Mouse (Mus musculus) intestine, embryonic 16.5 days (tissue): ENCODE measurements around the gene Krt36. TPM values are rescaled to one million over a fixed set of nuclear protein-coding genes. Genes with fewer than 3 reads are reported as not detected.

ENCODE experiments used
- ATAC-seq: fragments of 200-750 bp; cut with Nextera tagmentation; 2 replicates; pipeline ENCODE4 v1.8.0; 2017; ENCODE audit warnings: moderate TSS enrichment, moderate library complexity
- H3K27ac ChIP-seq: fragments of 300-500 bp; sonication (generic); 2 replicates; pipeline ENCODE4 v1.5.1; 2014; ENCODE audit warnings: mild to moderate bottlenecking, low read length
- H3K27me3 ChIP-seq: fragments of 300-500 bp; sonication (generic); replicated peaks from 2 replicates; pipeline ENCODE4 v1.6.1; 2014; ENCODE audit warnings: low read length, control low read depth, mixed read lengths; ENCODE audit not compliant: control insufficient read depth, insufficient read depth
- H3K36me3 ChIP-seq: fragments of 300-500 bp; sonication (generic); 2 replicates; pipeline ENCODE4 v1.6.1; 2014; ENCODE audit warnings: low read length, control low read depth; ENCODE audit not compliant: control insufficient read depth, insufficient read depth
- H3K4me1 ChIP-seq: fragments of 300-500 bp; sonication (generic); 2 replicates; pipeline ENCODE4 v1.6.1; 2014; ENCODE audit warnings: low read length, control low read depth, mixed read lengths; ENCODE audit not compliant: control insufficient read depth, insufficient read depth
- H3K4me2 ChIP-seq: fragments of 300-500 bp; sonication (generic); 2 replicates; pipeline ENCODE4 v1.6.1; 2014; ENCODE audit warnings: low read depth, low read length, control low read depth
- H3K4me3 ChIP-seq: fragments of 300-500 bp; sonication (generic); 2 replicates; pipeline ENCODE4 v1.5.1; 2014; ENCODE audit warnings: mild to moderate bottlenecking, low read length
- H3K9ac ChIP-seq: fragments of 300-500 bp; sonication (generic); 2 replicates; pipeline ENCODE4 v1.6.1; 2014; ENCODE audit warnings: low read depth, low read length
- H3K9me3 ChIP-seq: fragments of 300-500 bp; sonication (generic); 2 replicates; pipeline ENCODE4 v1.6.1; 2016; ENCODE audit warnings: low read length, control low read depth; ENCODE audit not compliant: control insufficient read depth
- WGBS: fragments of 180-500 bp; shearing (Covaris S2); extraction: QIAGEN DNeasy Blood & Tissue Kit; methylation state at CpG from one replicate; pipeline ENCODE4 v1.1.7; 2014; 5-methylcytosine and 5-hydroxymethylcytosine counted together
- polyA plus RNA-seq: library from polyadenylated mRNA; unstranded; fragments of >200 nt; fragmentation: Nextera tagmentation; extraction: Ambion mirVana; gene quantifications from 2 replicates; pipeline ENCODE4 v1.2.1, GENCODE M21; 2015

The Krt36 gene
- polyA plus RNA-seq, 1 experiment from 2014 or later, result 0.10 TPM

DNA sequence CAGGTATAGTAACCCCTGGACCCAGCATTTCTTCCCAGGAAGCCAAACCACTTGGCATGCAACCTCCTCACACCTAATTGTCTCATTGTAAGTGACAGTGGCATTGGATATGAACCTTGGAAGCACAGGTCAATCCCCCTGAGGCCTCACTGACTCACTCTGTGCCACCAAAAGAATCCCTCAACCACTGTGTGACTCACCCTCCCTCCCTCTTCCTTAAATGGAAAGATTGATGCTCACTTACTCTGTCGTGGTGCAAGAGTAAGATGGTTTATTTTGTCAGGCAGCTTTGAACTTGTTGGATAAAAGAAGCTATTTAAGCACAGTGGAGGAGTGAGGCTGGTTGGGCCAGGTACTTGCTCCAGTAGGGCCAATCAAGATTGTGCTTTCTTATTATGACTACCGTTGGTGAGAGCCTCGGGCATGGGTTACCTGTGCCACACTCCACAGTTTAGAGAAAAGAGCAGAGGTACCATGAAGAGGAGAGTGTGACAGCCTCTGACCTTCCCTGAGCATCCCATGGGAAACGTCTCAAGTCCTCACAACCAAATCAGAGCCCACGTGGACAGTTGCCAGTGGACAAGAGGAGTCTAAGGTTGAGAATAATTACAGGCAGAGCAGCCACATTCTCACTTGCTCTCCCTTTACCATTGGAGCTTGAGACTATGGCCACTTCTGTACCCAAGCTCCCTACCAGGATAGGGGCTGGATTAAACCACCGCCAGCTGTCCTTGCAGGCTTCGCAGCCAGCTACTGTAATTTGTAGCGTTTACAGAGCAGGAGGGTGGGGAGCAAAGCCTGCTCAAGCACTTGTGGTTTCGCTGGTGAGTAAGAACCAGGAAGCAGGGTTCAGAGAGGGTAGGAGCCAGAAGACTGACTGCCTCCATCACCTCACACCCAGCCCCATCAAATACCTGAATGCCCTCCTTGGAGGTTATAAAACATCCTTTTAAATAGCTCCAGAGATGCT is 49.5 kb downstream of the Krt36 start:
- Histone ChIP-seq H3K27me3 (no peaks in the 10 kb centered on the region), H3K27ac (no peak overlapping the region), H3K9me3 (no peaks in the 10 kb centered on the region), H3K4me2 (no peak overlapping the region), H3K4me1 (no peaks in the 10 kb centered on the region), H3K36me3 (no peaks in the 10 kb centered on the region), H3K9ac (no peak overlapping the region), H3K4me3 (no peak overlapping the region)
- ATAC-seq, result no peak
- WGBS, result 66% methylated on average over 9 of the region's 9 CpGs

Other genes with a start within 250 kb of the Krt36 start
- gene Gm11568, start 247.7 kb downstream of the Krt36 start, polyA plus RNA-seq, result not detected in 2 replicates
- gene Gm11559, start 241.2 kb downstream of the Krt36 start, polyA plus RNA-seq, result not detected in 2 replicates
- not detected in 2 replicates for gene Krtap9-1, start 232.2 kb downstream of the Krt36 start, polyA plus RNA-seq
- gene Gm11567, start 226.4 kb downstream of the Krt36 start, polyA plus RNA-seq, result not detected in 2 replicates
- not detected in 2 replicates for gene Krtap31-1, start 197.7 kb downstream of the Krt36 start, polyA plus RNA-seq
- not detected in 2 replicates for gene Gm11565, start 190.9 kb downstream of the Krt36 start, polyA plus RNA-seq
- not detected in 2 replicates for gene Krtap31-2, start 169.3 kb downstream of the Krt36 start, polyA plus RNA-seq
- not detected in 2 replicates for gene Krtap9-5, start 157.2 kb downstream of the Krt36 start, polyA plus RNA-seq
- gene Krtap29-1, start 126.6 kb downstream of the Krt36 start, polyA plus RNA-seq, result not detected in 2 replicates
- gene Krtap16-1, start 119.0 kb downstream of the Krt36 start, polyA plus RNA-seq, result not detected in 2 replicates
- gene Krtap17-1, start 111.6 kb downstream of the Krt36 start, polyA plus RNA-seq, result not detected in 2 replicates
- gene Krt33a, start 89.4 kb downstream of the Krt36 start, polyA plus RNA-seq, result not detected in 2 replicates
- gene Krt33b, start 75.8 kb downstream of the Krt36 start, polyA plus RNA-seq, result not detected in 2 replicates
- gene Krt34, start 64.1 kb downstream of the Krt36 start, polyA plus RNA-seq, result not detected in 2 replicates
- gene Krt31, start 55.1 kb downstream of the Krt36 start, polyA plus RNA-seq, result not detected in 2 replicates
- not detected in 2 replicates for gene Krt32, start 17.4 kb downstream of the Krt36 start, polyA plus RNA-seq
- gene Krt35, start 9.4 kb downstream of the Krt36 start, polyA plus RNA-seq, result 0.07 and 0.12 TPM in 2 replicates
- 0.29 TPM in 1 of 2 replicates, not detected in the other for gene Krt13, start 15.9 kb upstream of the Krt36 start, polyA plus RNA-seq
- gene Krt15, start 30.3 kb upstream of the Krt36 start, polyA plus RNA-seq, result 2.2 and 4.5 TPM in 2 replicates
- 884 and 955 TPM in 2 replicates for gene Krt19, start 43.0 kb upstream of the Krt36 start, polyA plus RNA-seq
- not detected in 2 replicates for gene Krt9, start 87.6 kb upstream of the Krt36 start, polyA plus RNA-seq
- 7.3 and 7.9 TPM in 2 replicates for gene Krt14, start 101.9 kb upstream of the Krt36 start, polyA plus RNA-seq
- not detected in 2 replicates for gene Krt16, start 143.3 kb upstream of the Krt36 start, polyA plus RNA-seq
- 11.5 and 11.8 TPM in 2 replicates for gene Krt17, start 155.4 kb upstream of the Krt36 start, polyA plus RNA-seq
- not detected in 2 replicates for gene Krt42, start 164.2 kb upstream of the Krt36 start, polyA plus RNA-seq
- 1,811 and 1,878 TPM in 2 replicates for gene Eif1, start 214.3 kb upstream of the Krt36 start, polyA plus RNA-seq
- gene Gast, start 228.8 kb upstream of the Krt36 start, polyA plus RNA-seq, result 0.77 and 0.80 TPM in 2 replicates